Mouse (Mus musculus) thymus, adult 18-20 months (tissue): Measurements from ENCODE around the gene Stk24.
A peak's percentile ranks its signal among the peaks of the same experiment; 100 is the strongest.

Experiments
- DNase-seq, 2 experiments: peaks; one replicate each; pipeline ENCODE4 v3.0.0; 2022; ENCODE audit warnings: mixed read lengths in 2 of 2

The Stk24 gene

DNA sequence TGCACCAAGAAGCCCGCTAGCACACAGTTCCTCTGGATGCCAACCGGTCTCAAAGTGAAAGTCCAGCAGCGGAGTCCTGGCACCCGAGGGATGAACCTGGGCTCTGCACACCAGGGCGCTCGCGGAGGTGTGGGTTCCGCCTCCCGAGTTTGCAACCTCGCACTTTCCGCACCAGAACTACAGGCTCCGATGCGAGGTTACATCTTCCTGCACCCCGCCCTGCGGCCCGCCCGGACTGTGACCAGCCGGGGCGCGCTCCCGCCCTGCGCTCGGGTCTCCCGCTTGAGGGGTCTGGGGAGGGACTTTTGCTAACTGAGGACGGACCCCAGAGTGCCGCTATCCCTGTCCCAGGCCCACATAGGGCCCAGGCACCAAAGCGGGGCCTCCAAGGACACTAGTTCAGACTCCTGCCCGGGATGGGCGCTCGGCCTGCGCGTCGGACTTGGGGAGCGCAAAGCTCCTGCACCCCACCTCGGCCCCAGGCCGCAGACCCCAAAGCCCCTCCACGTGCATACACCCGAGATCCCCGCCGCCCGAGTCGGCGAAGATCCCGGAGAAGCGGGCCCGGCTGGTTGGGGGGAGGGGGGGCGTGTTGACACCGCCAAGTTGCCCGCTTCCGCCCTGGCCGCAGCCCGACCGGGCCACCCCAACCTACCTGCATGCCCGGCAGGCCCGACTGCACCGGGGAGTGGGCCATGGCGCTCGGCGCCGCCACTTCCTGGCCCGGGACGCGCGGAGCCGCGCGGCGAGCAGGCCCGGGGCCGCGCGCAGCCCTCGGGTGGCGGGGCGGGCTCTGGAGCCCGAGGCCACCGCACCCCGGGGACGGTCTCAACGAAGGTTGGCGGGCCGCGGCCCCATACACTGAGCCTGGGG lies 1.3 kb downstream of the Stk24 start:
- DNase-seq = peak; percentile 64 to 70

DNA sequence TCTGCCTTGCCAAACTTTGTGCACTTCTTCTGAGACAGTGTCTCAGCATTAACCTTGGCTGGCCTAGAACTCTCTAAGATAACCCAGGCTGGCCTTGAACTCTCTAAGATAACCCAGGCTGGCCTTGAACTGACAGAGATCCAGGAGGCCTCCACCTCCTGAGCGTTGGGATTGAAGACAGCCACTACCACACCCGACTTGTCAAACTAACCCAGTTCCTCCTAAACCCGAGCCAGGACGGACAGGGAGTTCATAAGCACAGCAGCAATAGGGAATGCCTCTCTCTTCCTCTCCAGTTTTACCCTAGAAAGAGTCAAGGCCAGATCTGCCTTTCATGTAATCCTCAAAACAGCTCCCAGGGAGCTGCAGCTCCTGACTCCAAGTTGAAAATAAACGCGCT lies 3.2 kb downstream of the Stk24 start:
- DNase-seq = no peak

DNA sequence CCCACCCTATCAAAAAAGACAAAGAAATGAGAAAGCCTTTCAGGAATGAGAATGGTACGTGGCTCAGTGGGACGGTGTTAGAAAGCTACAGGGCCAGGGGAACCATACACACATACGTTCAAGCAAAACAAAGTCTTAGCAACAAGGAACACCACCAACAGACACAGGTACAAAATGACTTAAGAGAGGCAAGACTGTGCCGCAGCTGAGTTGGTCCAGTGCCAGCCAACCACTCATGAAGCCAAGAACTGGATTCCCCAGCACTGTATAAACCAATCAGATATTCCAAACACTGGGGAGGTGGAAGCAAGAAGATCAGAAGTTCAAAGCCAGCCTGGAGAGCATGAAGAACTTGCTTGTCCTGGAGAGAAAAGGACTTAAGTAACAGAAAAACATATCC lies 5.9 kb downstream of the Stk24 start:
- no peak for DNase-seq

DNA sequence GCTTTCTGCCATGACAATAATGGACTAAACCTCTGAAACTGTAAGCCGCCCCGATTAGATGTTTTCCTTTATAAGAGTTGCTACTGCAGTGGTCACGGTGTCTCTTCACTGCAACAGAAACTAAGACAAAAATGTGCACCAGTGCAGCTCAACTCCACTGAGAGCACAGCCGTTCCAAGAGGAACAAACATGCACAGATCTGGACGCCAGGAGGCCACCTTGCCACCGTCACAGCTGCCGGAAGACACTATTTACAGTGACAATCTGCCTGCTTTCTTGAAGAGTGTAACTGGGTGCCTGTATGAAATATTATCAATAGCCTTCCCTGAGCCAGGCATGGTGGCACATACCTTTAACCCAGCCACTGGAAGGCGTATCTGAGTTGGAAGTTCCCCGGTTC lies 6.8 kb downstream of the Stk24 start:
- no peak for DNase-seq

DNA sequence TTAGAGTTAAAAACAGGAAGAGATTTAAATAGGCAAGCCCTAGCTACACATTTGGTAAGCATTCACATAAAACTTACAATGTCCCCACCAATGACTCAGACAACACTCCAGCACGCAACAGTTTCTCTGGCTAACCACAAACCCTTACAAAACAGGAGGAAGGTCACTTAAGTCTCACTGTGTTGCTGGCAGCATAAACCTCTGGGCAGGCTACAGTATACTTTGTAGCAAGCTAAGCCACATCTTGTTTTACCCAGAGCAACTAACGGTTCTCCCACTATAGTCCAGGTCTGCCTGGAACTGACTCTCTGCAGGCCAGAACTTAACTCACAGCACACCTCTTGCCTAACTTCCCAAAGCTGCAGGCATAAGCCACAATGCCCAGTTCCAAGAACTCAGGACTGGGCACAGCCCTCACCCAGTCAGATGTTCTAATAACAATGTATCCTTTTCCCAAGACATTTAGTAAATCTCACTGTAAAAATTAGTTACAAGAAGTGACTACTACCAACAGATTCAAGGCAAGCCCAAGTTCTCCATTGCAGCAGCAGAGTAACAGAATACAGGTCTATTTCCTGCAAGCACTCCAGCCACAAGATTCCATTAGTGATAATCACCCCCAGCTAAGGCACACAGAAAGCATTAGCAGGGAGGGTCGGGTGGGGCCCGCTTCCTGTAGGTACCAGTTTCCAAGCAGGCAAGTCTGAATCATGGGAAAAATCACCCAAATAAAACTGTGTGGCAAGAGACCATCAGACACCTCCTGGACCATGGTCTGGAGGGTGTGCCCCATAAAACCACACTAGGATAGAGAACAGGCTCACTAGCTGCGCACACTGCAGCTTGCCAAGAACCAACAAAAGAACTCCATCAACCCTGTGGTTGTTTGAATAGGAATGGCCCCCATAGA lies 7.6 kb downstream of the Stk24 start:
- DNase-seq = no peak

DNA sequence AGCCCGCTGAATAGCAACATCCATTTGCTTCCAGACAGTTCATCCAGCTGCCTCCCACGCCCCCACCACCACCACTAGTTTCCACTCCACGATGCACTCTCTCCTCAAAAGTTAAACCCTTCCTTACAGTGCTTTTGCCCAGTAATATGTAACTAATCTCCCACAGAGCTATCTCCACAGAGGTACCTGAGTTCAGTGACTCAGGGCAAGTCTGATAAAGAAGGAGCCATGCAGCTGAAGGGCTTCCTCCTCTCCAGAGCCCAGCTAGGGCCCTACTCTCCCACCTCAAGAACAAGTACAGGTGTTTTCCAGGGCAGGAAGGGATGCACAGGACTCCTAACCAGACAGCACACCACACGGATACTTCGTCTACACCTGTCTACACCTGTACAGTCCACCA lies 10.4 kb downstream of the Stk24 start:
- DNase-seq = no peak

DNA sequence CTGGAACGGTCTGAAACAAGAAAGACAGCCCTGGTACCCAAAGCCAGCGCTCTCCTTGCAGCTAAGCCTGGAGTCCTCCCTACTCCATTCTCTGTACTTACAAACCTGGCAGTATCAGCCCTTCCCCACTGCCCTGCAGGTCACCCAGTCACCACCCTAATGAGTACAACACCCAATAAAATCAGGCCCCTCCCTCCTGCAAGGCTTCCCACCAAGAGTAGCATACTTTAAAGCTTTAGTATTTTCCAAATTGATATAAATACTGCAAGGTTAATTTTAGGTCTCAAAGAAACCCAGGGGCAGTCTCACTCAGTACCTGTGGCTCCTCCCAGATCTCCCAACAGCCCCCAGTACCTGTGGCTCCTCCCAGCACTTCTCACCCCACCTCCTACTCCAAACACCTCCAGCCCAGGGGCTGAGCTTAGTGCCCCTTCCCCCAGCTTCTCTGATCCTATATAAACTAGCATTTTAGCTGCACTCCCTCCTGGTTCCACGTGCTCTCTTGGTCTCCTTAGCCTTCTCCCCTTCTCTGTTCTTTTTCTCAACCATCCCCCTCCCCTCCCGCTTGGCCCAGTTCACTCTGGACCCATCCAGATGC lies 11.6 kb downstream of the Stk24 start:
- no peak for DNase-seq

DNA sequence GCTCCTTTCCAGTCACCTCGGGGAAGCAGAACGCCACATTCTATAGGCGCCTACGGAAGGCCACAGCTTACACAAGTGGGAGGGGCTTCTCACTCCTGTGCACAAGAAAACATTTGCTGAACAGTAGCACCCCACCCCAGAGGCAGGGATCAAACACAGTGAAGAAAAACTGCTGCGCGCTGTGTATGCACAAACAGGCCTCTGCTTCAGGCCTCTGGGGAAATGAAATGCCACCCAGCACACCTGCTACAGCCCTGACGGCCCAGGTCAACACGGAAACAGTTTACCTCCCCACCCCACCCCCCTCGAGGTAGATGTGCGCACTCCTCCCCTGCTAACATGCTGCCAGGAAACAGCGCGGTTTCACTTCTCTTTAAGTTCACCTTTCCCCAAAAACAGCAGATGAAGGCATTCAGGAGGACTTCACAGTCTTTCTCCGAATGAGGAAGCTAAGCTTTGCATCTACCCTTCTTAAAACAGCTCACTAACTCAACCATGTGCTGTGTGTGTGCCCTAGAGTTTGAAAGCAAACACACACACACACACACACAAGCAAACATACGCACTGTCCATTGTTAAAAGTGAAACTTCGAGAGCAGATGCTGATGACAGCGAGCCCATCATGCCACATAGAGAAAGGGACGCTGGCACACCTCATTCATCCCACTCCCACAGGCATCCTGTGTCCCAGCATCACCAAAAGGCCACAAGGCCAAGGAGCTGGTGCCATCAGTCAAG lies 13.7 kb downstream of the Stk24 start:
- peak; percentile 63 to 80 for DNase-seq

DNA sequence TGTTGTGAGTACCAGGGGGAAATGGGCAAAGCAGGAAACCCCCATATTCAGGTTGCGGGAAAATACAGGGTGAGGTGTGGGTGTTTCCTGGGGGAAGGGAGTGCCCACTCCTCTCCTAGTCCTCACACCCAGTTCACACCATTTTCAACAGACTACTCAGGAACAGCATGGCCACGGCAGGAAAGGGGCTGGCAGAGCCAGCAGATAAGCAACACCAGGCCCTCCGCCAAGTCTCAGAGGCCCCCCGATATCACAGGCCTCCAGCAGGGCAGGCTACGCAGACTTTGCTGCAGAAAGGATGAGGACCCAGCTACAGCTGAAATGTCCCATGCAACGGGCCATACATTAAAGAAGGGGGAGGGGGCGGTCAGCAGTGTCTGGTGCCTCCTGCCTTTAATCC lies 14.4 kb downstream of the Stk24 start:
- DNase-seq = no peak

DNA sequence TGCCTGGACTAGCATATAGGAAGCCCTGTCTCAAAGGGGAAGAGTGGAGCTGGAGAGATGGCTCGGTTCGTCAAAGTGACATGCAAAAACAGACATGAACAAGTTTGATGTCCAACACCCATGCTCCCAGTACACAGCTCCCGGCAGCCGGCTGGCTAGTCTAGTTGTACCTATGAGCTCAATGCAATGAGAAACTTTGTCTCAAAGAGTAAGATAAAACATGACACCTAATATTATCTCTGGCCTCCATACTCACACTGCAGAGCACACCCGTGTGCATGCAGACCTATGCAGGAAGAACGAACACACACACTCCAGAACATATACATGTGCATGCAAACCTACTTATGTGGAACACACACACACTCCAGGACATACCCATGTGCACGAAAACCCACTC lies 15.5 kb downstream of the Stk24 start:
- DNase-seq = no peak

DNA sequence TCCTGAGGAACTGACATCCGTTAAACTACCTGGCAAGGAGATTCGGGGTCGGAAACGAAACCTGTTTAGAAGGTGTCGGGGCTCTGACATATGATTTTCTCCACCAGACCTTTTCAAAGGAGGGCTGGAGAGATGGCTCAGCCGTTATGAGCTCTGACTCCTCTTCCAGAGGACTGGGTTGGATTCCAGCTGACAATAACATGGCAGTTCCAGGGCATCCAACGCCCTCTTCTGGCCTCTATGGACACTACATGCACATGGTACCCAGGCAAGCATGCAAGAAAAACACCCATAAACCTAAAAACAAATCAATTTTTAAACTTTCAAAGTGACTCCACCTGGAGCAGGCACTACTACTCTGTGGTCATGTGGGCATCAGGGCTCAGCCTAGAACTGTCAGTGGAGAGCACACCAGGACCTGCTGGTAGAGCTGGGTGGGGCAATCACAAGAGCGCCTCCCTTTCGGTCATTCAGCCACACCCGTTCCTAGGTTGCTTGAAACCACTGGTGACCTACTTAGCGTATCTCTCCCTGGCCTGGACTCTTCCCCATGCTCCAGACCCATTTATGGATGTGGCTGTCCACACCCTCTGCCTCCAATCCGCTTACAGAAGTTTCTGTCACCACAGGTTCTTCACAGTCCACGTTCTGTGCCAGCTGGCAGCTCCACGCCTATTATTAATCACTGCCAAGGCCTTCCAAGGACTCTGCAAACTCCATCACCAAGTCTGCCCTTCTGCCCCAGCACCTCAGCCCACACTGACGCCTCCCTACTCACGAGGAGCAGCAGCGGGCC lies 18.3 kb downstream of the Stk24 start:
- DNase-seq = no peak

DNA sequence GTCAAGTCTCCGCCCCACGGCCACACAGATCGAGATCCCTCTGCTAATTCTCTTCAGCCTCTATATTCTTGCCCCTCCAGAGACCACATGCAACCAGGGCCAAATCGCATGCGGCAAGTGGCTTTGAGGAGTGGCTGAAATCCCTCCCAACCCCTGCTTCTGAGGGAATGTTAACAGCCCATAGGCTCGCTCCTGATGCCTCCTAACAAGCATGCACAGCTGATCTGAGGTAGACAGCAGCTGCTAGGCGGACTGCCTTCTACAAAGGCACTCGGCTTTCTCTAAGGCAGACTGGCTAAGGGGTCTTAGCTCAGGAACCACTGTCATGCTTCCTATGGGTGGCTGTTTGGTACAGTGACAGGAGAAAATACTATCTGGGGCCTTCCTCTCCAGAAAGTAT lies 20.0 kb downstream of the Stk24 start:
- DNase-seq = no peak

DNA sequence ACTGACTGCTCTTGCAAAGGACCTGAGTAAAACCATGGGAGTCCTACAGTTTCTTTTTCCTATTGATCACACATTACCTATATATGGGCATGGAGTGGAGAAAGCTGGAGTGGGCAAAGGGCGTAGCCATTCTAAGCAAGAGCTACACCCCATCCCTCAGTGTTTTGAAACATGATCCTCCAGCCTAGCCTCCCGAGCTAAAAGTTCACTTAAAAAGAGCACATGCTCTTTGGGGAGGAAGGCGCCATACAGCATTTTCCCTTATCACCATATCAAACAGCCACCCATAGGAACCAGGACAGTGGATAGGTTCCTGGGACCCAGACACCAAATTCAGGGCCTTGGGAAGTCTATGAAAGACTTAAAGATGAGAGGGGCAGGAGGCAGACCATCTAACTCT lies 20.8 kb downstream of the Stk24 start:
- DNase-seq = no peak

DNA sequence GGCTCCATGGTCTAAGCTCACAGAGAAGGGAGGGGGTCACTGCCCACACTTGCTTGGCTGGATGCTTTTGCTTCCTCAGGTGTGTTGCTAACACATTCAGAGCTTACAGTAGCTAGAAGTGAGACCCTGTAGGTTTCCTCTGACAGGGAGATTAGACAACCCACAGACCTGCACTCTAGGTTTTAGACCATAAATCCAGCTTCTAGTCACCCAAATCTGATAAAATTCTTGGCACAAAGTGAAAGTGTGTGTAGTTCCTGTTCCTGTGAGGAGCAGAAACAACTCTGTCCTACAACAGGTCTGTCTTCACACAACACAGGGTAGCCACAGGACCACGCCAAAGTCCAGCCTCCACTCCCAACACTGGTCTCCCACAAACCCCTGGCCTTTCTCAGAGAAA lies 21.5 kb downstream of the Stk24 start:
- DNase-seq = no peak

DNA sequence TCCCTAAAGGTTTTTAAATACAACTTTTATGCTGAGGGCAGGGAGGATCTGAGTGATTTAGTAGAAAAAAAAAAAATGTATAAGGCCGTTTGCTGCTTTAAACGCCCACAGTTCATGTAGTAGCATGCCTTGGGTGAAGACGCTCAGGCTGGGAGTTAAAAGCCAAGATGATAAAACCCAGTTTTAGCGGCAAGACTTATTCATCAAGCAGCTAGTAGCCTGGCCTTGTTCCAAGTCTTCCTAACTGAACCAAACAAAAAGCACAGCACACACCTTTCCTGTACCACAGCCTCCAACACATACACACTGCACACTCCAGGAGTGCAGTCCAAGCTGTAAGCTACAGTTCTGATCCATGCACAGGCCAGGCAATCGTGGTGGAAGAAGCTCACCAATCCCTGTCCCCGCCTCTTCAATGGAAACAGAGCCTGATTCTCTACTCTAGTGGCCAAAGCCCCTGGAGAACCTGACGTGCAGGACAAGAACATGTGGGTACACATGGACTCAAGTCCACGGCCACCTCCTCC lies 23.4 kb downstream of the Stk24 start:
- DNase-seq = no peak

DNA sequence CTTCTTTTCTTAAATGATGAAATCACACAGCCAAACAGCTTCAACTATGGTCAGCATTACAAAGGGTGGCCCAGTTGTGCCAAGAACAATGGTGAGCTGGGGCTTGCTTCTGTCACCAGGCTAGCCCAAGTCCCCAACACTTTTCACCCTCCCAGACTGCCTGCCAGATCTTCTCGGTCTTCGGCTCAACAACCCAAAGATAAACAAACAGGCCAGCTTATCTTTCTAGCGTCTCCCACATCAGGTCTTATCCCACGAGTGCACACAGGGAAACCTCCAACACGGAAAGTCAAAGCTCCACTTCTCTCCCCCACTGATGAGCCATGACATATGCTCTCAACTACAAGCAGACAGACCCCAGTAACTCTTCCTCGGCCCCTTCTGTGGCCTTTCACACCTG lies 24.1 kb downstream of the Stk24 start:
- no peak for DNase-seq

DNA sequence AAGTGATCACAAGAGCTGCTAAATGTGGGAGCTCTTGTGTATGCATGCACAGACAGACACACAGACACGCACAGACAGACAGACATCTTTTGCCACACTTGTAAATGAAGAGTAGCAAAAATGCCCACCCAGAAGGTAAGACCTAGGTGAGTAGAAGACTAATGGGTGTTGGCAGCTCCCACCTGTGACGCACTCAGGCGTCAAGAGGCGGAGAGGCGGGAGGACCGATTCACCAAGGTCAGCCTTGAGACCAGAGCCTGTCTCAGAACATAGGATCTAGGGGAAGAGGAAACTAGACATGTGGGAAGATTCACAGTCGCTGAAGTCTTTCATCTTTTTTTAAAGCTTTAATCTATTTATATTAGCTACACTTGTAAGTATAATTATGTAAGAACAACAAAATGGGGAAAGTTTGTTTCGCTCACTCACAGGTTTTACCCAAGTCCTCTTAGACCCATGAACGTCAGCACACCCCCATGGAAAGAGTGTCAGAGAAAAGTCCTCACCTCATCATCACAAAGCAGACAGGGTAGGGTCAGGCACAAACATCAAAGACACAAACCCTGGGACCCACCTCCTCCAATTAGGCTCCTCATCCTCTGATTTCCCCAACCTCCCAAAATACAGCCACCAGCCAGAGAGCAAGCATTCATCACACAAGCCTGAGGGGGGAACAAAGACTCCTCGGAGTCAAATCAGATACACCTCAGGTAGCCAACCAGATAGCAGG lies 26.0 kb downstream of the Stk24 start:
- DNase-seq = no peak

DNA sequence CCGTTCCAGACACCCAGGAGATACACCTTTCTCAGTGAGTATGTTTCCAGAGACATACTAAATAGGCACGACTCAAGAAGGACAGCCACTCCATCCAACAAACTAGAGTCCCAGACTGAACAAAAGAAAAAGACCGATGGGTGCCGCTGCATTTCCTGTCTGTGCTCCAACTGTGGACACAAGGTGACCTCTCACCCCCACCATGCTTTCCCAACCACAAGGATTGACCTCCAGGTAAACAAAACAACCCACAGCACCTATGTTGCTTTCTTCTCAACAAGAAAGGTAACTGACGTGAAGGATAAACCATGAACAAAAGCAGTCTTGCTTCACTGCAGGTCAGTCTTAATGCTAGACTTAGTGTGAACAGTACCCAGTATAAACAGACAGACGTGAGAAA lies 27.1 kb downstream of the Stk24 start:
- DNase-seq = no peak

DNA sequence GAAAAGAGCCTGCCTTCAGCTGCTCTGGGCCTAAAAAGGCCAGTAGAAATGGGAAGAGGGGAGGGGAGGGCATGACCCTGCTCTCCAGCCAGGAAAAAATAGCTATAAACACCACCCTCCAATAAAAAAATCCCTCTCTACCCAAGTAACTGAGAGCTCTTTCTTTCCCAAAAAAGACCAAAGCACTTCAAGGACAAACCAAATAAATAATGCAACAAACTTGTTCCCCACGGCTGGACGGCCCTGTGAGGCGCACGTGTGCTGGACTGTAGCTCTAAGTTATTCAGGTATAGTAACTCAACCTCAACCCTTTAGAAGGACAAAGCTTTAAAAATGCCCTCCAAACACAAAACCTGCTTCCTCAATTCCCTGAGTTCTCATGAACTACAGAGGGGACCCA lies 28.1 kb downstream of the Stk24 start:
- no peak for DNase-seq

DNA sequence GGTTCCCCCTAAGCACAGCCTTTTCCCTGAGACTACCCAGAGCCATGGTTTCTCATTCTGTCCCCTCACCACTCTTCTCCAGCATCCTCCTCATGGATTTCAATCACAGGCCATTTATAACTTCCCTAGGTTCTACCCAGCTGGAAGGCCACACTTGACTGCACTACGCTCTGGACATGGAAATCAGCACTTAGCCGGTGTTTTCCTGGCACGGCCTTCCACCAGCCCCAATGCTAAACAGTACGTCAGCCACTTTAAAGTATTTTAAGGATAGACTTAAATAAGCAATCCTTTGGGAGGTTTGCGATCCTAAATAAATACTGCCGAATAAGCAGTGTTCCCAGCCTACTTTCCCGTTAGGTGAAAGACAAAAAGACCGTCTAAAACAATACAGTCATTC lies 29.8 kb downstream of the Stk24 start:
- no peak for DNase-seq

DNA sequence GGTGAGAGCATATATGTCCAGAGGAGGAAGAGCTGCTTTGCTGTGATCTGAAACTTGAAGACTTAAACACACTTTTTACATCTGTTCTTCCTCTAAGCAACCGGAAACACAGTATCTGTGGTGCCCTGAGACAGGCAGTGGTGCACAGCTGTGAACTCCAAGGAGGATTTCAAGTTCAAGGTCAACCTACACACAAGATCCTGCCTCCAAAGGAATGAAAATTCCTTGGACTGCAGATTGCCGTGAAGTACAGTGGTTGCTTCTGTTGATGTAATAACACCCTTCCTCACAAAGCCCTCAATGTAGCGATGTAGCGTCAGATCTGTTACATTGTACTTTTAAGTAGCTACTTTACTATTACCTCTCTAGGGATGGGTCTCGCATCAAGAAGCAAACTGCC lies 30.5 kb downstream of the Stk24 start:
- DNase-seq = no peak
